Mouse (Mus musculus): Measurements from ENCODE around the gene Gria1. TPM values are rescaled to one million over a fixed set of nuclear protein-coding genes. Genes with fewer than 3 reads are reported as not detected.

The Gria1 gene
- polyA plus RNA-seq (2012; rRNA removed), result 167 and 179 TPM in 2 replicates

DNA sequence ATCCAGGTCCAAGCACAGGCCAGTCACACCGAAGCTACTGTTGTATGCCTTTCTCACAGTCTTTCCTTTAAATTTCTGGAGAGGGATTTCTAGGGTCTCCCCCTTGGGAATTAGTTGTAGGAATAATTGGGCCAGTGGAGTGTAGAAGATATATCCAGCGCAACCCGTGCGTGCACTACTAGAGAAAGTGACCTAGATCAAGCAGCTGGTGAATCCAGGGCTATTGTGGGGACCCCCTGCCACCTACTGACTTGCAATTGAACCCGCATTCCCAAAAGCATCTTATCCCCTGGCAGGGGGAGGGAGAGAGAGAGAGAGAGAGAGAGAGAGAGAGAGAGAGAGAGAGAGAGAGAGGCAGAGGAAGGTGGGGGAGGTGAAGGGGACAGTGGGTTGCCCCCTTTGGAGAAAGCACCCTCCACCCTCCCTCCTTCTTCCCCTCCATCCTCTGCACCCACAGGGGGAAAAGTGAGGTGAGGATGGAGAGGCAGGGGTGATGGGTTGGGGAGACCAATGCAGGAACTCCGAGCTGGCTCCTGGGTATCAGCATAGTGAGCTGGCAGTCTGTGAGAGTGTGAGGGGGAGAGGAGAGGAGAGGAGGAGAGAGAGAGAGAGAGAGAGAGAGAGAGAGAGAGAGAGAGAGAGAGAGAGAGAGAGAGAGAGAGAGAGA lies at the start of gene Gria1:
Gene Gria1, plus strand, starts transcription at position 364 of the 667 bp plus-strand sequence.
- DNase-seq (ENCODE audit: extremely low spot score in 1 of 2, low spot score in 1 of 2), result no peak

DNA sequence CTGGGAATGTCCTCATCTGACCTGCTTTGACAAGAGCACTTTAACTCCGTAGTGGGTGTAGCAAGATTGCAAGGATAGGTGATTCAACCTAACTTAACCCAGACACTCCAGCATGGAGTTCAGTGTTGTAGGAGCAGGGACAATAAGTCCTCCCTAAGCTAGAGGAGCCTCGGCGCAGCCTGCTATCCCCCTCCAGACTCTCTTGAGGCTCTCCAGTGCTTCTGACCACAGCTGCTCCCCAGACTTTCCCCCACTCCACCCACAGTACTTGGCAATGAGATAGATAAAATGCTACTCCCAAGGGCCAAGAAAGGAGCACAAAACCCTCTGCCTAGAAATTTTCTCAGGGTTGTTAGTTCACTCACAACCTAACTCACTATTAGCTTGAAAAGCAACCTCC lies 49.4 kb upstream of the Gria1 start:
- DNase-seq (ENCODE audit: extremely low spot score in 1 of 2, low spot score in 1 of 2), result no peak

DNA sequence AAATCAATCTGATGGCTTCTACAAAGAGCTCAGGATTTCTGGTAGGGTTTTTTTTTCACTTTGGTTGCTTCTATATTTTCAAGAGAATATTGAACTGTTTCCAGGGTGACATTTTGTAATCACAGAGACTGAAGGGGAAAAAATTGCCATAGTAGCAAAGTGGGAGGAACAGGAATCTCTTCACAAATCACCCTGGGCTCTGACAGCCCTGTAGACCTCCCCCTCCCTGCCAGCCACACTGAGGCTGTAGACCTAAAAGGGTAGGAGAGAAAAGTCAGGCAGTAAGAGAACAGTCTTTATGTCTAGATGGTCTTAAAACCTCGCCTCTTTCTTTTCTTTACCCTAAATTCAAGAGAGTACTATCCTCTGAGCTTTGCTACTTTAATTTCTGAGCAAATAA lies 38.4 kb upstream of the Gria1 start:
- peak in 1 of 2 experiments; percentile 25 for DNase-seq (ENCODE audit: extremely low spot score in 1 of 2, low spot score in 1 of 2)

DNA sequence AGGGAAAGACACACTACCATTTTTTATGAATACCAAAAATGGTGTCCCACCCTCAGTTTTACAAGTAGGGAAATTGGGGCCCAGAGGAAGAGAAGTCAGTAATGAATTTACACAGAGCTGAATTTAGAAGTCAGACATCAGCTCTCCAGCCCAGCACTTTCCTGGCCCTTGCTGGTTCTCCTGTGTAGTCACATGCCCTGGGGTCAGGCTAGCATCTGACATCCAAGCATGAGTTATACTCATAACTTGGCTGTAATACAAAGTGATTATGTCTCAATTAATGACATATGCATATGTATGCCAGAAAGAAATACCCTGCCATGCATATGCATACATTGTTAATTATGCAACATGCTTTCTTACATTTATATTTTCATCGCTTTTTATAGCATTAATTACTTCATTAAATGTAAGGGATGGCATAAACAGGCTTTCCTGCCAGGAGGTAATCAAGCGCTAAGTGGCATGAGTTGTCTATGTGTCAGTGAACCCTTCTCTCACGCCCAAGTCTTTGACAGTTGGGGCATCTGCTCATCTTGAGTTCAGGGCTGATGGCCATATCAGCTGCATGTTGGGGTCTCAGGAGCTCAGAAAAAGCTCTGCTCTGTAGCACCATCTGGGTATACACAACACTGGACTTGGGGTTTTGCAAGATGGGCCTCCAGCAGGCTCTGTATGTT lies 26.7 kb upstream of the Gria1 start:
- DNase-seq (ENCODE audit: extremely low spot score in 1 of 2, low spot score in 1 of 2), result no peak

DNA sequence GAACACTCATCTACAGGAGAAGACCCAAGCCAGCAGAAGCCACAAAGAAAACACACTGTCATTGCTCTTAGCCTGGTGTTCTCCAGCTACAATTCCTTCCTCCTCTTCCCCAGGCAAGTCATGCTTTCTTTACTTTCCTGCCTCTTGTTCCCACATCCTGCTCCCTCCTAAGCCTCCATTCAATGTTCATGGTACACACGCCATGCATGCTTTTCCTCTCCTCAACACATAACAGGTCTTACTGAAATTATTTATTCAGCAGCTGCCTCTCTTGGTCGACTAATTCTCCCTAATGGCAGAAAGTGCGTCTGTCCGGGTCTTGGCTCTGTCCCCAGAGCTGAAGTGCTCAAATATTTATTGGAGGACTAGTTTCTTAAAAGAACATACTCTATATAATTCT lies 25.7 kb upstream of the Gria1 start:
- no peak for DNase-seq (ENCODE audit: extremely low spot score in 1 of 2, low spot score in 1 of 2)

DNA sequence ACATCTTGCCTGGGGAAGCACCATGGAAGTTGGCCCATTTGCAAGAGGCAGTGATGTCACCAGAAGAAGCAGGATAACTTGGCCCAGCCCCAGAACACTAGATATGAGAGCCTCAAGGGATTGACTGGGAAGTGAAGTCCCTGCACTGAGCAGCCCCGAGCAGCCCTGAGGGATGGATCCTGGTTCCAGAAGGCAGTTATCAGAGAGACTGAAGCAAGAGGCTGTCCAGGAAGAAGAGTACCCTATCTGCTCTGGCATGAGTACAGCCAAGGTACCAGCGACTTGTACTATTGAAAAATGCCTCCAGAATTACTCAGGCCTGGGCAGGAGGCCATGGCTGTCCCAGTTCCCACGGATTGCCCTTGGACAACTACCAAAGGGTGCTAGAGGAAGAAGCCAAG lies 11.6 kb upstream of the Gria1 start:
- DNase-seq (ENCODE audit: extremely low spot score in 1 of 2, low spot score in 1 of 2), result no peak

DNA sequence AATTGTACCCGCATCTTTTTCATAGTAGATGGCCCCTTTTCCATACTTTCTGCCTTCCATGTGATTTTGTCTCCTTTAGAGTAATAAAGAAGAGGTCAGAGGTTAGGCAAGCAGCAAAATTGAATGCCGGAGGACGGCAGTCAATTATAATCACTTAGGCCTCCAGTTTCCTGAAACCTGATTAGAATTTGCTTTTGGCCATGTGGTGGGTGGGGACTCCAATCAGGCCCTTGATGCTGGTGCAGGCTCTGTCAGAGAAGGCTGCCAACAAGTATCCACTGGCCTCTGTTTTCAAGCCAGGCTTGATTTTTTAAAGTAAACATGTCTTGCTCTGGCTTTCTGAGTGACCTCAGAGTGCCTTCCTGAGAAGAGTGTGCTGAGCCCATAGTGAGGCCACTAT lies 6.6 kb upstream of the Gria1 start:
- no peak for DNase-seq (ENCODE audit: extremely low spot score in 1 of 2, low spot score in 1 of 2)

DNA sequence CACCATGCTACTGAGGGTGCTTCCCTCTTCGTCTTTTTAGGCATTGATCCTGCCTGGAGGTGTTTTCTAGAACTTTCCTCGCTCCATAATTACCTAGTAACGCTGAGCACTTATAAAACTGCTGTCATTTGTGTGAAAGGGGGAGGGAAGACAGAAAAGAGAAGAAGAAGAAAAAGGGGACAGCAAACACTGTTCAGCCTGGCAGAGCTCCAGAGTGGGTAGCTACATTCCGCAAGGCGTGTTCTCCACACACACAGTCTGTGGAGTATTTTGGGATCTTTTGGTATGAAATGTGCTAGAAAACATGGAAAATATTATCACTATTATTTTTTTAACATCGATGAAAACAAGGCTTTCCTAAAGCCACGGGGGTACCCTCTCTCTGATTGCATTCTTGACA lies 5.8 kb upstream of the Gria1 start:
- DNase-seq (ENCODE audit: extremely low spot score in 1 of 2, low spot score in 1 of 2), result no peak

DNA sequence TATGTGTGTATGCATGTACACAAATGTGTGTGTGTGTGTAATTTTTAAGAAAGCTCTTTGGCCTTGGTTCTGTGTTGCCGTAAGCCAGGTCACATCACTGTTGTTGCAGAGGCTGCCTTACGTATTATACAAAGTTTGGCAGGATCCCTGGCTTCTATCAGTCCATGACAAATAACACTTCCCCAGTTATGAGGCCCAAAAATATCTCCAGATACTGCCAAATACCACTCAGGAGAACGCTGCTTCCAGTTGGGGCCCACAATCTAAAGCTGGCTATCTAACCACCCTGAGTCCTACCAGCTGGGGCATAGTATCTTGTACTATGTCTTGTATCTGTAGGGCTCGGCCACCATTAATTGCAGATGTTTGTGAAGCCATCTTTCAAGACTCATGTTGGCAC lies 3.4 kb upstream of the Gria1 start:
- DNase-seq (ENCODE audit: extremely low spot score in 1 of 2, low spot score in 1 of 2), result no peak

DNA sequence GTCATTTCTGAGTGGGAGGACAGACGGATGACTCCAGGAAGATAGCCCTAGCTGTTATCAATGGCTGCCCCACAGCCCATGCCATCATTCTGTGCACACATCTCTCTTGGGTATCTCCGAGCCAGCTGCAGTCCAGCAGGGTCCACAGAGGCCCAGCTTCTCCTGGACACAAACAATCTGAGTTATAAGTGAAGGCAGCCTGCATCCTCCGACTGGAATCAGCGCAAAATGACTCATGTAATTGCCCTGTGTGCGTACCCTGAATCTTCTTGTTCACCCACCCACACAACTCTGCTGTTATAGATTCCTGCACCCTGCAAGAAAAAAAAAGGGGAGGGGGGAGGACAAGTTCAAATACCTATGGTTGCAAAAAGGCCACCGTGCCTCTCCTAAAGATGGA lies 576 bp upstream of the Gria1 start:
- DNase-seq (ENCODE audit: extremely low spot score in 1 of 2, low spot score in 1 of 2), result no peak

DNA sequence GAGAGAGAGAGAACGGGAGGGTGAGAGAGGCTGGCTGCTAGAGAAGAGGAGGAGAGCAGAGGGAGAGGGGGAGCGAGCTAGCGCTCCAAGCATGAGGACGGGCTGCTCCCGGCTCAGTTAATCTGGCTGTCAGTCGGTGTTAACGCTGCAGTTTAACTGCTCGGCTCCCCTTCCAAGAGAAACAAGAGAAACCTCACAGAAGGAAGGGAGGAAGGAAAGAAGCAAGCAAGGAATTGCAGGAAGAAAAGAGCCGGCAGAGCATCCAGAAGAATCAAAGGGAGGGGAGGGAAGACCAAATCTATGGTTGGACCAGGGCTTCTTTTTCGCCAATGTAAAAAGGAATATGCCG lies 478 bp downstream of the Gria1 start:
- peak; percentile 59 to 80 for DNase-seq (ENCODE audit: extremely low spot score in 1 of 2, low spot score in 1 of 2)

DNA sequence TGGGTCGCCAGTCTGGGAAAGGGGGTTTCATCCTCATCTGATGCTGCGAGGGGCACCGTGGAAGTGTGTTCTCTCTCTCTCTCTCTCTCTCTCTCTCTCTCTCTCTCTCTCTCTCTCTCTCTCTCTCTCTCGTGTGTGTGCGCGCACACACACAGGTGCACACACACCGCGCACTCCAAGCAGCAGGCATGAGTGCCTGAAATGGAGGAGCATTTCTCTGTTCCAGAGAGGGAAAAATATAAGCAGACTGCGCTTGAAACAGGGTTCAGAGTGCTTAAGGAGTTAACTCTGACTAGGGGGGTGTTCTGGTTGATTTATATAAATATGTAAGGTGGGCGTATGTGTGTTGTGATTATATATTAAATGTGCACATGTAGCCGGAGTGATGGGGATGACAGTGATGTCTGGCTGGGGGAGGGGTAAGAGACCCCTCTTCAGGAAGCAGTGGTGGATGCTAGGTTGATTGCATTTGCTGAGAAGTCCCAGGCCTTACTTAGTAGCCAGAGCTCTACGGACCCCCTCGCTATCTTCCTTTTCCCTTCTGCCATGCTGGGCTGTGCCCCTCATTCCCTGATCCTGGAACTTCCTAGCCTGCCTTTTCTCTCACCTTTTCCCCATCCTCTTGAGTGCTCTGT lies 1.2 kb downstream of the Gria1 start:
- no peak for DNase-seq (ENCODE audit: extremely low spot score in 1 of 2, low spot score in 1 of 2)

DNA sequence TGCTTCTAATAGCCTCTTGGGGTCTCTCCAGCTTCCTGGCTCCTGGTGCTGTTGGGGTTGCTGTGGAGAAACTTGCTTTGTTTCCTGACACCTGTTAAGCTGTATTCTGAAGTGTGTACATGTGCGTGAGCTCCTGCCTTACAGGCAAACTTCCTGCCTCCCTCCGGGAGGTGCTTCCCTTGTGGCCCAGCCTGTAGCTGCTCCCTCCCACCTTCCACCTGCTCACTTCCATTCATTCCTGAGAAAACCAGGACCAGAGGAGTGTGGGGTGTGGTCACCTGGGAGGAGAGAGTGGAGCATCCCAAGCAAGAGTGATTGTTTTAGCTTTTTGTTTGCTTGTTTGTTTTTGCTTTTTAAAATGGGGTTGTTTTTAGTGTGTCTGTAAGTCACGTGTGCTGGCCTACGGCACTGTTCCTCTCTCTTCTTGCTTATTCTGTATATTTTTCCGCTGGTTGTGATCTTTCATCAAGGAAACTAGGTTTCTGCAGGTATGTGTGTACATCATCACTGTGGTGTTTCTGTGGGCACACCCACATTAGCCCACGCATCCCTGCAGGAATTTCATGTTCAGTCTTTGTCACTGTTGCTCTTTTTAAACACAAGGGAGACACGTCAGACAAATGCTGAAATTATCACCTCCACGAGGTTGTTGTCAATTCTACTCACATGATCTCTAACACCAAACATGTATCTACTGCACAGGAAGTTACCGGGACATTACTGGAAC lies 2.4 kb downstream of the Gria1 start:
- no peak for DNase-seq (ENCODE audit: extremely low spot score in 1 of 2, low spot score in 1 of 2)

DNA sequence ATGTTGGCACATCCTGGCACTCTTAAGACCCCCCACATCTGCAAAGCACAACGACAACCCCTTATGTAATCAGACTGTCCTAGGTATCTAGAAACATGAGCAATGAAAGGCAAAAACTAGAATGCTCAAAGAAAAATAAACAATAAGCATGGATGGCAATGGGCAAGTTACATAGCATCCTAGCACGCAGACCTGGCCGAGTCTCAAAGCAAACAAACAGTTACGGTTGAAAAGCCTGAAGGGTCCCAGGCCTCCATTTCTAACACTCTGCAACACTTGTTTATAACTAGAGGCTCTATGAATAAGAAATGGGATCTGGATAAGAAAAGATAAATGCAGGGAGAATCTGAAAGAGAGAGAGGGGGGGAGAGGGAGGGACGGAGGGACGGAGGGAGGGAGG lies 3.2 kb downstream of the Gria1 start:
- DNase-seq (ENCODE audit: extremely low spot score in 1 of 2, low spot score in 1 of 2), result no peak

DNA sequence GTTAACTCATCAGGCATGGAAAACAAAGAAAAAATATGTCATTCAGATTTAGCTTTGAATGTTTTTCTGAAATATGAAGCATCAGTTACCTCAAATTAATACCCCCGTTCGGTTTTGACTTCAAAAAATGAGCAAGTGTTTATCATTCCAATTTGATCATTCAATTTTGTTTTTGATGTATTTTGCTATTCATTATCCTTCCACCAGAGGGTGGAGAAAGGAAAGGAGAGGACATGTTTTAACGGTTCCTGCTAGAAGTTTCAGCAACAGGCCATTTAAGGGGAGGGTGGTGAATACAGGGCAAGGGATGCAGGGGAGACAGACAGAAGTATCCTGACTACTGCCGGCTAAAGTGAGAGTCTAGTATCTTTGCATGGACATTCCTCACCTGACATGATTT lies 7.3 kb downstream of the Gria1 start:
- no peak for DNase-seq (ENCODE audit: extremely low spot score in 1 of 2, low spot score in 1 of 2)

DNA sequence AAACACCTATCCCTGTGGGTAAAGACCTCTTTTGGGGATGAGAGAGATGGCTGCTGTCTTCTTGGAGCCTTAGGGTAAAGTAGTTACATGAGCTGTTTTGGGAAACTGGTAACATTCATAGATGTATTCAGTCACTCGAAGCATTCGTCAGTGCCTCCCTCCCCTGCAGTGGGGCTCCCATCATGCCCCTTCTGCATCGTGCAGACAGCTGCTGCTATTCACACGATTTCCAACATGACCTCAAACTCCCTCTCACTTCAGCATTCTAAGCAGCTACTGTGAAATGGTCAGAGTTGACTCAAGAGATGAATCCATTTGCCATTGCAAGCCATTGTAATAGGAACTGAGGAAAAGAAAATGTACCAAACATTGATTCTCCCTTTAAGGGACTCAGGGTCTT lies 11.2 kb downstream of the Gria1 start:
- peak in 1 of 2 experiments; percentile 47 for DNase-seq (ENCODE audit: extremely low spot score in 1 of 2, low spot score in 1 of 2)

DNA sequence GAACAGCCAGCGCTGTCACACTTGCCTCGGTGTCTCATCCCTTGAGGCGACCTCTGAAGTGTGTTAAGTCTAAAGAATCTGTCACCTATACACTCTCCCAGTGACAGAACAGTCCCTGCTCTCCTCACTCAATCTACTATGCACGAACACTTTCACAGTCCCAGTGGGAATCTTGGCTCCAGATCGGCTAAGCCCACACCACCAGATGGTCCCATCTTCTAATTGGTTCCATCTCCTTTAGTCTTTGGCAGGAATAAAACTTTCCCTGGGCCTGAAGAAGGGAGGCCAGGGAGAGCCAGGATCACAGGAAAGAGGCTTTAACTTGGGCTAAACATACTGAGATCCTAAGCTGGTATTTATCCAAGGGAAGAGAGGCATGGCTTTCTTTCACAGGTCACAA lies 19.3 kb downstream of the Gria1 start:
- peak; percentile 82 to 87 for DNase-seq (ENCODE audit: extremely low spot score in 1 of 2, low spot score in 1 of 2)

DNA sequence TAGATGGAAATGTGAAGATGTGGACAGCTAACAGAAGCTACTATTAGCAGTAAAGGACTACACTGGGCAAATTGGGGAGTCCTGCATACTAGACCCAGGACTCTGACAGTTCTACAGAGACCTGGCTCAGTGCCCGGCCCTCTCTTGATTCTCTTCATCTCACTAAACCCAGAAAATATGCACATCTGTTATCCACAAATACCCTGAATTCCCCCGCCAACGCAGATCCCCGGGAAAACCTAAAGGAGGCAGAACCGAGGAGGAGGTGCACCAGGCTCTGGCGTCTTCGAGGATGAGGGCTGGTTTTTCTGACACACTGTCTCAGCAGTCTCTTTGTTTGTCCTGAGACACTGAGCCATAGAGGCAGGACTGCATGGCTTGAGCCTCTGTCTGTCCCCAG lies 27.6 kb downstream of the Gria1 start:
- DNase-seq (ENCODE audit: extremely low spot score in 1 of 2, low spot score in 1 of 2), result peak; percentile 82 to 94

DNA sequence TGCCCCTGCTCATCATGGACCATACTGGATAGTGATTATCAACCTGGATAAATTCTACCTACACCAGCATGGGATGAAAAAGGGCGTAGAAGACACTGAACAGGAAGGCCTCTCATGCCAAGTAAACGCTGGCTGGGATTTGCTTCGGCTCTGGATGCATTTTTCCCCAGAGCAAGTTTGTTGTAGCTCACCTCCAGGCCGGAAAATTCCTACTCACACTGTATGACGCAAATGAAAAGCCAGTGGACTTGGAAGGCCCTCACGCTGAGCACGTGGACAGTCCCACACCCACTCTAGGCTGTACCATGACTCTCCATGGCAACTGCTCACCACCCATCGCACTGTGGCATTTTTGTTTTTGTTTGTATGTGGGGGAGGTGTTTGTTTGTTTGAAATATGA lies 28.1 kb downstream of the Gria1 start:
- DNase-seq (ENCODE audit: extremely low spot score in 1 of 2, low spot score in 1 of 2), result peak in 1 of 2 experiments; percentile 59

DNA sequence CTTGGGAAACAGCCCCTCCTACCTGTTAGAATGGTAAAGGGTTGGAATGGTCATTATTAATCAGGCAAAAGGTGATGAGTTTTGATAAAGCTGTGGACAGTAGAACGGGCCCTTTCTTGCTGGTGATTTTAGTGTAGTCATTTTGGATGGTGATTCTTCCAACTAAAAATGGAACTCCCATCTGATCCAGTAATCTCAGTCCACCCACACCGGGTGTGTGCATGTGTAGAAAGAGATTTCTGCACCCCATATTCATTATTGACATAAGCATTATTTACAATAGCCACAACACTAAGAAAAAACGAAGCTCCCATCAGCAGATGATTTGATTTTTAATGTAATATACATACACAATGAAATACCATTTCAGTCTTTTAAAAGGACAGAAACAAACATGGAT lies 30.9 kb downstream of the Gria1 start:
- peak in 1 of 2 experiments; percentile 59 for DNase-seq (ENCODE audit: extremely low spot score in 1 of 2, low spot score in 1 of 2)

DNA sequence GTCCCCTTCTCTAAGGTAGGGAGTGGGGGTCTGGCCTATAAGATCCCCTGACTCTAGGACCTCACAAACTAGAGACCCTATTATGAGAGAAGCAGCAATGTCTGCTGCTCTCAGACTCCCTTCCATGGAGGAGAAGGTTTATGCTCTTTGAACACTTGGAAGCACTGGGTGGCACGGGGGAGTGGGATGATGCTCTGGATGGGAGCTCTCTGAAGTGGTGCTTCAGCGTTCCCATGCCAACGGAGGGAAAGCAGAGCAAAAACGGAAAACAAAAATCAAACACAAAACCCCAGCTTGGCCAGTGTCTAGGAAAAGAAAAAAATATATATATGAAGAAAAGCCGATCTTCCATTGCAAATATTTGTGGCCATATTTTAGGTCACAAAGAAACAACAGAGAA lies 33.0 kb downstream of the Gria1 start:
- DNase-seq (ENCODE audit: extremely low spot score in 1 of 2, low spot score in 1 of 2), result peak; percentile 44 to 73

Measured in frontal cortex, adult 2 months (tissue).